Mouse (Mus musculus): ENCODE measurements around the gene Parp3.

GRCm38 (mm10) chr9:106466721-106467120 is 10.0 kb downstream of the Parp3 start:
- TF ChIP-seq CTCF (IDR thresholded peaks at IDR 0.05; ENCODE audit: borderline replicate concordance, insufficient read depth, low read length) (no peak), POLR2A (IDR thresholded peaks at IDR 0.05; ENCODE audit: low read depth, low read length) (no peak)
